Mouse (Mus musculus) hindbrain, embryonic 15.5 days (tissue): ENCODE measurements around the gene Tmprss6. TPM values are rescaled to one million over a fixed set of nuclear protein-coding genes. Genes with fewer than 3 reads are reported as not detected.

Source experiments
- ATAC-seq: fragments of 200-750 bp; cut with Nextera tagmentation; 2 replicates; pipeline ENCODE4 v1.8.0; 2017; ENCODE audit warnings: low read depth, moderate number of reproducible peaks, moderate TSS enrichment; ENCODE audit not compliant: low FRiP score
- H3K27ac ChIP-seq: fragments of 300-500 bp; sonication (generic); replicated peaks from 2 replicates; pipeline ENCODE4 v1.5.1; 2015; ENCODE audit warnings: mild to moderate bottlenecking, inconsistent platforms
- H3K27me3 ChIP-seq: fragments of 300-500 bp; sonication (generic); 2 replicates; pipeline ENCODE4 v1.6.1; 2015; ENCODE audit warnings: control low read depth, inconsistent platforms
- H3K36me3 ChIP-seq: fragments of 300-500 bp; sonication (generic); 2 replicates; pipeline ENCODE4 v1.6.1; 2015; ENCODE audit warnings: control low read depth, inconsistent platforms
- H3K4me1 ChIP-seq: fragments of 300-500 bp; sonication (generic); replicated peaks from 2 replicates; pipeline ENCODE4 v1.6.1; 2015; ENCODE audit warnings: control low read depth, inconsistent platforms
- H3K4me2 ChIP-seq: fragments of 300-500 bp; sonication (generic); 2 replicates; pipeline ENCODE4 v1.6.1; 2015; ENCODE audit warnings: moderate library complexity, mild to moderate bottlenecking, inconsistent platforms
- H3K4me3 ChIP-seq: fragments of 300-500 bp; sonication (generic); 2 replicates; pipeline ENCODE4 v1.5.1; 2015; ENCODE audit warnings: mild to moderate bottlenecking, inconsistent platforms
- H3K9ac ChIP-seq: fragments of 300-500 bp; sonication (generic); 2 replicates; pipeline ENCODE4 v1.6.1; 2015; ENCODE audit warnings: inconsistent platforms
- H3K9me3 ChIP-seq: fragments of 300-500 bp; sonication (generic); 2 replicates; pipeline ENCODE4 v1.6.1; 2016; ENCODE audit warnings: control low read depth, inconsistent platforms
- WGBS: fragments of 180-500 bp; shearing (Covaris S2); methylation state at CpG from one replicate; pipeline ENCODE4 v1.1.7; 2015; 5-methylcytosine and 5-hydroxymethylcytosine counted together
- polyA plus RNA-seq: library from polyadenylated mRNA; unstranded; fragments of >200 nt; fragmentation: Nextera tagmentation; extraction: Ambion mirVana; gene quantifications from 2 replicates; pipeline ENCODE4 v1.2.1, GENCODE M21; 2015

Gene Tmprss6
- polyA plus RNA-seq, 1 experiment from 2014 or later = 0.47 TPM

DNA sequence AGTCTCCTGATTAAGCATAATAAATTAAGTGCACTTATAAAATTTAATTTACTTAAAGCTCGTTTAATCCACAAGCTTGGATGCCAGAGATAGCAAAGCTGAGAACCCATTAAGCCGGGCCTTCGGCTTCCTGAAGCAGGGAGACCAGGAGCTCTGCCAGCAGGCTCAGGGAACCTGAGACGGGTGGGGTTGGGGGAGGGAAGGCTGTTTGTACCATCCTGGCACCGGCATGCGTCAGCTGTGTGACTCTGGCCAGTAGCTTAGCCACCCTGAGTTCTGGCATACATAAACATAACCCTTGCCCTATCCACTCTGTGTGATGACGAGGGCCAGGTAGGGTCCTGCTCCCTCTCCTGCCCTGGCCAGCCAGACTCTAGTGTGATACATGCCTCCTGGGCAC lies 12.4 kb downstream of the Tmprss6 start:
- no peak for ATAC-seq
- Histone ChIP-seq H3K36me3 (no peaks in the 10 kb centered on the region), H3K27ac (no peak overlapping the region), H3K9me3 (no peaks in the 10 kb centered on the region), H3K27me3 (no peaks in the 10 kb centered on the region), H3K4me2 (no peak overlapping the region), H3K4me1 (no peaks in the 10 kb centered on the region), H3K9ac (no peak overlapping the region), H3K4me3 (no peak overlapping the region)
- 42% methylated on average over 7 of the region's 7 CpGs for WGBS

GRCm38 (mm10) chr15:78455168-78455567 lies 13.3 kb downstream of the Tmprss6 start:
- ATAC-seq = no peak
- Histone ChIP-seq H3K4me3 (no peak overlapping the region), H3K4me1 (peaks cover 2% of the 10 kb centered on the region), H3K4me2 (no peak overlapping the region), H3K9ac (no peak overlapping the region), H3K9me3 (no peaks in the 10 kb centered on the region), H3K27me3 (no peaks in the 10 kb centered on the region), H3K36me3 (no peaks in the 10 kb centered on the region), H3K27ac (no peak overlapping the region)
- 73% methylated on average over 4 of the region's 4 CpGs for WGBS

DNA sequence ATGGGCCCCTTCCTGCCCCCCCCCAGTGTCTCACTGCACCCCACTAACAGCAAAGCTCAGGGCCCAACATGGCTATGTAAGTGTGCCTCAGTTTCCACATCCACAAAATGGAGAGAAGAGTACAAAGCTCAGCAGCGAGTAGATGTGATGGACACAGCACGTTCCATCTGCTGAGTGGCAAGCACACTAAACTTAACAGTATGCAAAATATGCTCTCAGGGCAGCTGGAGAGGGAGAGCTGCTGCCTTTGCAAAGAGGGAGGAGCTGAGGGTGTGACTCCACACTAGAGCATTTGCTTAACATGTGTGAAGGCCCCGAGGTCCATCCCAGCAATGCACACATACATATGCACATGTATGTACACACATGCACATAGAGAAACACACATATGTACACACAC lies 15.5 kb downstream of the Tmprss6 start:
- 86% methylated on average over 3 of the region's 3 CpGs for WGBS
- no peak overlapping the region for H3K9ac ChIP-seq
- no peak overlapping the region for H3K4me2 ChIP-seq
- no peaks in the 10 kb centered on the region for H3K27me3 ChIP-seq
- H3K4me1 ChIP-seq = peaks cover 16% of the 10 kb centered on the region
- no peaks in the 10 kb centered on the region for H3K36me3 ChIP-seq
- H3K27ac ChIP-seq = no peak overlapping the region
- H3K4me3 ChIP-seq = no peak overlapping the region
- no peak for ATAC-seq
- no peaks in the 10 kb centered on the region for H3K9me3 ChIP-seq

DNA sequence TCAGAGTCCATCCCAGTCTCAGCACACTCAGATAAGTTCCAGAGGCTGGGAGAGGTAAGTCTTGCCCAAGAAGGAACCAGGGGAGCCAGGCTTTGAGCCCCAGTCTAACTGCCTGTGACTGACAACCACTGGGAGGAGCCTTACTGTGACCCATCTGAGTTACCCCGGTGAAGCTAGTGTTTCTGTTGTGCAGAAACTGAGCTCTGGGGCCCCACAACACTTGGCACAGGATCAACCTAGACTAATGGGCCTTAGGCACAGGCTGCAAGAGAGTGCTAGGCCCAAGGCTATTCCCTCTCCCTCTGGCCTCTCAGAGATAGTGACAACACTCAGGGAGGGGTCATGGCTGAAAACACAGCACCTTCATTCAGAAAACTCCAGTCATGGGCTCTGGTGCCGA lies 17.2 kb downstream of the Tmprss6 start:
- H3K4me1 ChIP-seq = peaks cover 23% of the 10 kb centered on the region
- H3K9ac ChIP-seq = no peak overlapping the region
- H3K4me2 ChIP-seq = no peak overlapping the region
- no peak for ATAC-seq
- no peaks in the 10 kb centered on the region for H3K9me3 ChIP-seq
- no peaks in the 10 kb centered on the region for H3K27me3 ChIP-seq
- H3K36me3 ChIP-seq = no peaks in the 10 kb centered on the region
- no peak overlapping the region for H3K27ac ChIP-seq
- 68% methylated on average over 2 of the region's 2 CpGs for whole genome bisulfite sequencing
- no peak overlapping the region for H3K4me3 ChIP-seq

DNA sequence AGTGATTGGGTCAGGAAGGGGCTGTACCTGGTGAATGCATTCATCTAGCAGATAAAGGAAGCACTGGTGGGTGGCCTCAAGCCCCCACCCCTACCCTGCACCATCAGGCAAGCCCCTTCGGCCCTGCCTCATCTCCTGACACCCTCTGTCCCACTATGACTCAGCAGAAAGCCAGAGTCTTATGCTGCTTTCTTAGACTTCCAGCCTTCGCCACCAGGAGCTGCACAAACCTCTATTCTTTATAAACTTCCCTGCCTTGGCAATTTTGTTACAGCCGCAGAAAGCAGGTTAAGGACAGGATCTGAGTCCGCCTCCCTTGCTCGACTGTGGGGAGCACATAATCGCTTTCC lies 18.0 kb downstream of the Tmprss6 start:
- H3K4me1 ChIP-seq = peaks cover 23% of the 10 kb centered on the region
- H3K27ac ChIP-seq = no peak overlapping the region
- no peak for ATAC-seq
- no peak overlapping the region for H3K4me3 ChIP-seq
- no peaks in the 10 kb centered on the region for H3K36me3 ChIP-seq
- no peak overlapping the region for H3K9ac ChIP-seq
- H3K27me3 ChIP-seq = no peaks in the 10 kb centered on the region
- no peaks in the 10 kb centered on the region for H3K9me3 ChIP-seq
- WGBS = 86% methylated on average over 6 of the region's 6 CpGs
- H3K4me2 ChIP-seq = no peak overlapping the region

DNA sequence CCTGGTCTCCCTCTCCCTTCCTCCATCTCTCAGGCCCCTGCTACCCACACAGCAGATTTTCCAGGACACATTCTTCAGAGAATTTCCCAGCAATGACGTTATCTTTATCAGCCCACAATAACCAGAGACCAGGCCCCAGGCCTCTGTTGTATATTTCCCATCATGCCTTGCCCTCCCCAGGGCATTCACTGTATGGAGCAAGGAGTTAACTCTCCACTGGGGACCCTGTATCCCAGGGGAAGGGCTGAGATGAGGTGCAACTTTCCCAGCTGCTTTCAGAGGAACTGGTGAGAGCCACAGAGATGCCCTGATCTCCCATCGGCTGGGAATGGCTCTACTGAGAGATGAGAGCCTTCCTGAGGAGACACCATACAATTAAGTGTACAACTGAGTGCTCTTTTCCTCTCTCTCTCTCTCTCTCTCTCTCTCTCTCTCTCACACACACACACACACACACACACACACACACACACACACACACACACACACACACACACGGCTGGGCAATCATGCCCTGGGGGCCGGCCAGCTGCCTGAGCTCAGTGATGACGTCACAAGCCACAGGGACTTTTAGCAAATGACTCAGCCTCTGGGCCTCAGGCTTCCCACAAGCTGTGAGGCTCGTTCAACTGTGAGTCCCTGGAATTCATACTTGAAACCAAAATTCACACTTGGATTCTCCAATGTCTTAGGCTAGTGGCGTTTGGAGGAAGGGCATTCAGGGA lies 18.6 kb downstream of the Tmprss6 start:
- peaks cover 23% of the 10 kb centered on the region for H3K4me1 ChIP-seq
- ATAC-seq = no peak
- H3K27me3 ChIP-seq = no peaks in the 10 kb centered on the region
- no peaks in the 10 kb centered on the region for H3K9me3 ChIP-seq
- no peak overlapping the region for H3K9ac ChIP-seq
- H3K4me2 ChIP-seq = no peak overlapping the region
- 27% methylated on average over 7 of the region's 7 CpGs for WGBS
- H3K36me3 ChIP-seq = no peaks in the 10 kb centered on the region
- no peak overlapping the region for H3K27ac ChIP-seq
- H3K4me3 ChIP-seq = no peak overlapping the region

DNA sequence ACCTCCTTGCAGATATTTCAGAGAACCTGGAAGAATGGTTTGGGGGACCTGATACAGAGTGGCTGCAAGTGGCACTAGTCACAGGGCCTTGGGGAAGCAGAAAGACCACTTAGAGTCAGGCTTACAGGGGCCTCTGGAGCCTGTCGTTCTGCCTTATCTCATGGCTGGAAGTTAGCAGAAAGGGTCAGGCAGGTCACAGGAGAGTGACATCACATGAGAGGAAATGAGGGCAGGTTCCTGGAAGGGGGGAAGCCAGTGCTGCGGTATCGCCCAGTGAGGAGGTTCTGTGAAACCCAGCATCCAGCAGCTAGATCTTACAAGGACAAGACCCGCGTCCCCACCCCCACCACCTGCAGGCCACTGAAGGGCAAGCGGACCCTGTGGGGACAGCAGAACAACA lies 19.3 kb downstream of the Tmprss6 start:
- Histone ChIP-seq H3K4me1 (peaks cover 23% of the 10 kb centered on the region), H3K4me2 (no peak overlapping the region), H3K36me3 (no peaks in the 10 kb centered on the region), H3K4me3 (no peak overlapping the region), H3K9ac (no peak overlapping the region), H3K9me3 (no peaks in the 10 kb centered on the region), H3K27ac (no peak overlapping the region), H3K27me3 (no peaks in the 10 kb centered on the region)
- no peak for ATAC-seq
- WGBS = 68% methylated on average over 6 of the region's 6 CpGs

GRCm38 (mm10) chr15:78447746-78448535 lies 20.5 kb downstream of the Tmprss6 start:
- H3K4me1 ChIP-seq = peaks cover 23% of the 10 kb centered on the region
- H3K4me2 ChIP-seq = peak overlapping the region; percentile 71
- 0 out of 2 replicates have a peak, but pooled peaks have one; percentile 52 for ATAC-seq
- H3K27ac ChIP-seq = peak overlapping the region; percentile 78
- WGBS = 1% methylated on average over 22 of the region's 22 CpGs
- peak overlapping the region; percentile 45 for H3K9ac ChIP-seq
- no peaks in the 10 kb centered on the region for H3K27me3 ChIP-seq
- H3K36me3 ChIP-seq = no peaks in the 10 kb centered on the region
- H3K4me3 ChIP-seq = peak overlapping the region; percentile 27
- no peaks in the 10 kb centered on the region for H3K9me3 ChIP-seq

DNA sequence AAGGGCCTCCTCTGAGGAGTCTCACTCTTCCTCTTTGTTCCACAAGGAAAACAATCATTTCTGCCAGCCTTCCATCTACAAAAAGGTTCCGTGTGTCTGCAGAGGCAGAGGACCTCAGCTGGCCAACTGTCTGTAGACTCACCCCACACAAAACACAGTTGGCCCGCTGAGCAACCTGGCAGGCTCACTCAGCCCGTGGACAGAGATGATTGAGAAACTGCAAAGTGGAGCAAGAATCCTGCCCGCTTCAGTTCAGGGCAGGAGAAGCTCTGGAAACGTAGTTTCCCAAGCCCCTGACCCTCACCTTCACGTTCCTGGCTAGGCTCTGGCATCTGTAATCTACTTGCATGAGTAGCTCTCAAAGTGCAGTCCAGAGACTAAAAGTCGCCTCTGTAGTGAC lies 21.3 kb downstream of the Tmprss6 start:
- Histone ChIP-seq H3K27me3 (no peaks in the 10 kb centered on the region), H3K4me1 (peaks cover 23% of the 10 kb centered on the region), H3K9ac (no peak overlapping the region), H3K4me3 (no peak overlapping the region), H3K9me3 (no peaks in the 10 kb centered on the region), H3K36me3 (no peaks in the 10 kb centered on the region), H3K4me2 (no peak overlapping the region), H3K27ac (no peak overlapping the region)
- no peak for ATAC-seq
- WGBS = 53% methylated on average over 7 of the region's 7 CpGs

- Histone ChIP-seq H3K4me1 (peaks cover 19% of the 10 kb centered on the region), H3K27me3 (no peaks in the 10 kb centered on the region), H3K4me3 (no peak overlapping the region), H3K4me2 (no peak overlapping the region), H3K36me3 (no peaks in the 10 kb centered on the region), H3K9me3 (no peaks in the 10 kb centered on the region), H3K9ac (no peak overlapping the region), H3K27ac (no peak overlapping the region)
- WGBS = 52% methylated on average over 6 of the region's 6 CpGs
- no peak for ATAC-seq
Measured at GRCm38 (mm10) chr15:78443857-78444256, 24.6 kb downstream of the Tmprss6 start.

GRCm38 (mm10) chr15:78442231-78442630 lies 26.2 kb downstream of the Tmprss6 start:
- no peak for ATAC-seq
- H3K36me3 ChIP-seq = no peaks in the 10 kb centered on the region
- no peak overlapping the region for H3K9ac ChIP-seq
- H3K4me2 ChIP-seq = no peak overlapping the region
- H3K27ac ChIP-seq = no peak overlapping the region
- peaks cover 17% of the 10 kb centered on the region for H3K4me1 ChIP-seq
- no peak overlapping the region for H3K4me3 ChIP-seq
- no peaks in the 10 kb centered on the region for H3K9me3 ChIP-seq
- WGBS = 89% methylated on average over 19 of the region's 19 CpGs
- H3K27me3 ChIP-seq = no peaks in the 10 kb centered on the region

DNA sequence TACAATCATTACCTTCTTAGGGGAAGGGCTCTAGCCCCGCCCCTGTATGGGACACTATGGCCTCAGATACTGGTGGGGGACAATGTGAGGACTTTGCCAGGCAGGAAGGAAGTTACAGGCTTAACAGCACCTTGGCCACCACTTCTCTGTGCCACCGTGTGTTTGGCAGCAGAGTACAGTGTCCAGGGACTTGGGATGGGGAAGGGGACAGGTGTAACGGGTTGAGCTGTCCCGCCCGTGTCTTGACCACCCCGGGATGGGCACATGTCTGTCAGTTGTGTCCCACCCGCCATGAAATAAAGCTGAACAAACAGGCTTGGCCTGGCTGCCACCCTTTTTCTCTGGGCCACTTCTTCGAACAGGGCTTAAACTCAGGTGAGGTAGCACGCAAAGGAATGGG lies 29.5 kb downstream of the Tmprss6 start:
- Histone ChIP-seq H3K36me3 (peaks cover 3% of the 10 kb centered on the region; the same call in 1 of the 2 replicates), H3K4me2 (no peak overlapping the region), H3K9me3 (no peaks in the 10 kb centered on the region), H3K27me3 (no peaks in the 10 kb centered on the region), H3K27ac (no peak overlapping the region), H3K4me1 (peaks cover 29% of the 10 kb centered on the region), H3K9ac (no peak overlapping the region), H3K4me3 (no peak overlapping the region)
- no peak for ATAC-seq
- WGBS = 70% methylated on average over 9 of the region's 9 CpGs
